ENCODE assay signal across 12 mouse cellular contexts in genomic region chr15:84444181-84444580, GRCm38 (mm10). TPM values are rescaled to one million over a fixed set of nuclear protein-coding genes. Genes with fewer than 3 reads are reported as not detected.
A peak's percentile ranks its signal among the peaks of the same experiment; 100 is the strongest.
DNase-seq lines count a peak whose midpoint lies in the region; ATAC-seq and TF ChIP-seq lines count a peak whose summit lies in the region.
"Had no signal": no experiment of that assay in that cellular context is flagged by ENCODE, and none has a peak within 500 bp of the region (broad histone marks: within the 10 kb centered on the region; RNA-seq: fewer than 3 reads in every experiment).

No protein-coding gene starts in this region.

- no peaks in the 10 kb centered on the region for H3K9me3 ChIP-seq in midbrain, embryonic 11.5 days (ENCODE audit: control insufficient read depth, low read length)
- no peaks in the 10 kb centered on the region for H3K9me3 ChIP-seq in heart, embryonic 10.5 days
- H3K9me3 ChIP-seq: limb, embryonic 12.5 days; stomach, embryonic 15.5 days had no signal

- no peak for TF ChIP-seq CTCF in brain, embryonic 14.5 days (IDR thresholded peaks at IDR 0.05; ENCODE audit: borderline replicate concordance, extremely low read depth, insufficient read depth, insufficient read length)

- peak overlapping the region; percentile 24; the same call in 1 of the 2 replicates for H3K9ac ChIP-seq in midbrain, embryonic 11.5 days (ENCODE audit: low read length)
- H3K9ac ChIP-seq: limb, embryonic 12.5 days; stomach, embryonic 15.5 days had no signal

- no peak overlapping the region for H3K4me3 ChIP-seq in midbrain, embryonic 11.5 days (ENCODE audit: low read depth, low read length)
- H3K4me3 ChIP-seq in heart, embryonic 10.5 days, result no peak overlapping the region
- H3K4me3 ChIP-seq: limb, embryonic 12.5 days; stomach, embryonic 15.5 days had no signal

- WGBS in midbrain, embryonic 11.5 days, result 37% methylated on average over 7 of the region's 7 CpGs
- WGBS in heart, embryonic 10.5 days, result 25% methylated on average over 7 of the region's 7 CpGs

- H3K4me1 ChIP-seq in midbrain, embryonic 11.5 days (ENCODE audit: control insufficient read depth, insufficient read depth, low read length), result peaks cover 48% of the 10 kb centered on the region
- H3K4me1 ChIP-seq in heart, embryonic 10.5 days, result peaks cover 29% of the 10 kb centered on the region

- no peak for TF ChIP-seq POLR2A in brain, embryonic 14.5 days (IDR thresholded peaks at IDR 0.05; ENCODE audit: borderline replicate concordance, extremely low read depth, insufficient read depth, insufficient read length, poor library complexity, severe bottlenecking)

- peak overlapping the region; percentile 24; the same call in 1 of the 2 replicates for H3K4me2 ChIP-seq in midbrain, embryonic 11.5 days
- H3K4me2 ChIP-seq: limb, embryonic 12.5 days; stomach, embryonic 15.5 days had no signal

- no peak for ATAC-seq in midbrain, embryonic 11.5 days (ENCODE audit: low FRiP score)

- H3K27ac ChIP-seq in midbrain, embryonic 11.5 days (ENCODE audit: low read depth, low read length), result peak overlapping the region; percentile 59; the same call in 1 of the 2 replicates
- no peak overlapping the region; the same call in 1 of the 2 replicates for H3K27ac ChIP-seq in heart, embryonic 10.5 days
- H3K27ac ChIP-seq: limb, embryonic 12.5 days; stomach, embryonic 15.5 days had no signal

- H3K36me3 ChIP-seq in midbrain, embryonic 11.5 days (ENCODE audit: control insufficient read depth, insufficient read depth, low read length), result no peaks in the 10 kb centered on the region
- H3K36me3 ChIP-seq in heart, embryonic 10.5 days, result no peaks in the 10 kb centered on the region
- H3K36me3 ChIP-seq: limb, embryonic 12.5 days; stomach, embryonic 15.5 days had no signal

- DNase-seq in embryo, embryonic 10.5 days (ENCODE audit: low spot score), result peak; percentile 23
- DNase-seq in embryo, embryonic 9.5 days (ENCODE audit: extremely low spot score), result no peak
- peak; percentile 48 for DNase-seq in brain, embryonic 14.5 days (ENCODE audit: low read depth)
- DNase-seq in kidney, adult 18-20 months, result peak; percentile 19
- no peak for DNase-seq in midbrain, embryonic 11.5 days (ENCODE audit: low spot score, missing footprints)
- no peak for DNase-seq in adrenal gland, adult 2 months
- no peak for DNase-seq in heart, embryonic 10.5 days (ENCODE audit: low spot score)
- no peak for DNase-seq in left cerebral cortex, adult 8-10 months (ENCODE audit: low spot score in 2 of 2)
- DNase-seq: heart, adult 11 months; lung, postnatal 36 days had no signal

- peaks cover 10% of the 10 kb centered on the region for H3K27me3 ChIP-seq in midbrain, embryonic 11.5 days (ENCODE audit: control insufficient read depth, insufficient read depth, low read length)
- peaks cover 99% of the 10 kb centered on the region for H3K27me3 ChIP-seq in heart, embryonic 10.5 days (ENCODE audit: insufficient read depth, poor library complexity, severe bottlenecking)

RNA-seq across cellular contexts. Expression of gene Shisal1, which starts 2.7 kb away (rescaled TPM):
- polyA plus RNA-seq in brain, embryonic 14.5 days (2012; rRNA removed), result 28.5 and 36.5 TPM in 2 replicates
- 7.8 and 8.3 TPM in 2 replicates for polyA plus RNA-seq in midbrain, embryonic 11.5 days (2014; fragmentation: Nextera tagmentation; extraction: Ambion mirVana)
- 1 to 10 TPM; 1.0 to 2.8 TPM for total RNA-seq in adrenal gland, adult 2 months (2021)
- 1.8 and 1.9 TPM in 2 replicates for polyA plus RNA-seq in adrenal gland, adult 2 months (2012; rRNA removed)
- polyA plus RNA-seq in heart, embryonic 10.5 days (2016; fragmentation: Nextera tagmentation; extraction: Ambion mirVana), result 0.30 and 0.40 TPM in 2 replicates
- total RNA-seq in left cerebral cortex, adult 8-10 months (2022), result 10 to 100 TPM; 32.4 to 39.4 (median 37.7) TPM

Comparison
In these comparisons a context has a peak if more than half of its experiments do, and no peak if none do; other contexts are left out.
1. DNase-seq: peak in embryo, embryonic 10.5 days (single experiment), brain, embryonic 14.5 days (single experiment) and kidney, adult 18-20 months (single experiment); none in embryo, embryonic 9.5 days (single experiment), midbrain, embryonic 11.5 days (single experiment), adrenal gland, adult 2 months (single experiment), heart, embryonic 10.5 days (single experiment) and left cerebral cortex, adult 8-10 months (0 of 2).